Mouse (Mus musculus) neural tube, embryonic 14.5 days (tissue): ENCODE results near the gene Nfix. TPM values are rescaled to one million over a fixed set of nuclear protein-coding genes. Genes with fewer than 3 reads are reported as not detected.

ENCODE experiments used
- ATAC-seq: fragments of 200-750 bp; cut with Nextera tagmentation; 2 replicates; pipeline ENCODE4 v1.8.0; 2017; ENCODE audit warnings: low read depth, mild to moderate bottlenecking, moderate TSS enrichment, moderate library complexity
- H3K27ac ChIP-seq: fragments of 300-500 bp; sonication (generic); 2 replicates; pipeline ENCODE4 v1.5.1; 2014; ENCODE audit warnings: low read depth, mild to moderate bottlenecking, control low read depth, low read length, moderate library complexity, mixed read lengths
- H3K27me3 ChIP-seq: fragments of 300-500 bp; sonication (generic); 2 replicates; pipeline ENCODE4 v1.6.1; 2014; ENCODE audit warnings: low read length; ENCODE audit not compliant: control insufficient read depth, insufficient read depth
- H3K36me3 ChIP-seq: fragments of 300-500 bp; sonication (generic); 2 replicates; pipeline ENCODE4 v1.6.1; 2014; ENCODE audit warnings: low read length, mixed read lengths; ENCODE audit not compliant: control insufficient read depth, insufficient read depth
- H3K4me1 ChIP-seq: fragments of 300-500 bp; sonication (generic); 2 replicates; pipeline ENCODE4 v1.6.1; 2014; ENCODE audit warnings: low read length; ENCODE audit not compliant: control insufficient read depth, insufficient read depth
- H3K4me2 ChIP-seq: fragments of 300-500 bp; sonication (generic); 2 replicates; pipeline ENCODE4 v1.6.1; 2014; ENCODE audit warnings: mild to moderate bottlenecking, low read depth, low read length, control low read depth
- H3K4me3 ChIP-seq: fragments of 300-500 bp; sonication (generic); 2 replicates; pipeline ENCODE4 v1.5.1; 2014; ENCODE audit warnings: low read depth, low read length, control low read depth, mixed read lengths
- H3K9ac ChIP-seq: fragments of 300-500 bp; sonication (generic); replicated peaks from 2 replicates; pipeline ENCODE4 v1.6.1; 2014; ENCODE audit warnings: low read depth, mild to moderate bottlenecking, control low read depth, low read length, mixed read lengths
- H3K9me3 ChIP-seq: fragments of 300-500 bp; sonication (generic); 2 replicates; pipeline ENCODE4 v1.6.1; 2016; ENCODE audit warnings: low read length; ENCODE audit not compliant: control insufficient read depth
- WGBS: fragments of 180-500 bp; shearing (Covaris S2); extraction: QIAGEN DNeasy Blood & Tissue Kit; methylation state at CpG from one replicate; pipeline ENCODE4 v1.1.7; 2014; 5-methylcytosine and 5-hydroxymethylcytosine counted together
- polyA plus RNA-seq: library from polyadenylated mRNA; unstranded; fragments of >200 nt; fragmentation: Nextera tagmentation; extraction: Ambion mirVana; gene quantifications from 2 replicates; pipeline ENCODE4 v1.2.1, GENCODE M21; 2014

The Nfix gene
- polyA plus RNA-seq, 1 experiment from 2014 or later, result 91.5 TPM

GRCm38 (mm10) chr8:84793134-84793533, 7.0 kb downstream of the Nfix start:
- H3K9ac ChIP-seq, result no peak overlapping the region
- H3K4me1 ChIP-seq, result peaks cover 12% of the 10 kb centered on the region; the same call in 1 of the 2 replicates
- 87% methylated on average over 9 of the region's 9 CpGs for WGBS
- H3K36me3 ChIP-seq, result no peaks in the 10 kb centered on the region
- ATAC-seq, result no peak
- H3K27me3 ChIP-seq, result peaks cover 40% of the 10 kb centered on the region
- no peak overlapping the region for H3K4me2 ChIP-seq
- no peaks in the 10 kb centered on the region for H3K9me3 ChIP-seq
- peak overlapping the region; percentile 71 for H3K27ac ChIP-seq
- H3K4me3 ChIP-seq, result no peak overlapping the region

- Histone ChIP-seq H3K4me1 (peaks cover 12% of the 10 kb centered on the region; the same call in 1 of the 2 replicates), H3K4me2 (no peak overlapping the region), H3K27ac (peak overlapping the region; percentile 18; the same call in 1 of the 2 replicates), H3K9me3 (no peaks in the 10 kb centered on the region), H3K36me3 (no peaks in the 10 kb centered on the region), H3K4me3 (no peak overlapping the region), H3K9ac (no peak overlapping the region), H3K27me3 (peaks cover 41% of the 10 kb centered on the region)
- ATAC-seq, result no peak
- 77% methylated on average over 12 of the region's 12 CpGs for WGBS
These were observed 7.7 kb downstream of the Nfix start for GRCm38 (mm10) chr8:84792429-84792947.

- ATAC-seq, result no peak
- no peaks in the 10 kb centered on the region for H3K36me3 ChIP-seq
- H3K27ac ChIP-seq, result no peak overlapping the region
- peaks cover 40% of the 10 kb centered on the region for H3K27me3 ChIP-seq
- no peak overlapping the region for H3K9ac ChIP-seq
- H3K4me2 ChIP-seq, result no peak overlapping the region
- H3K4me1 ChIP-seq, result peaks cover 22% of the 10 kb centered on the region; the same call in 1 of the 2 replicates
- H3K4me3 ChIP-seq, result no peak overlapping the region
- no peaks in the 10 kb centered on the region for H3K9me3 ChIP-seq
- 75% methylated on average over 2 of the region's 2 CpGs for WGBS
These were observed 9.6 kb downstream of the Nfix start for GRCm38 (mm10) chr8:84790537-84790936.

GRCm38 (mm10) chr8:84789855-84790486, 10.2 kb downstream of the Nfix start:
- Histone ChIP-seq H3K4me2 (no peak overlapping the region), H3K9me3 (no peaks in the 10 kb centered on the region), H3K27ac (0 out of 2 replicates have a peak overlapping the region, but pooled peaks have one; percentile 11), H3K9ac (peak overlapping the region; percentile 25; the same call in 1 of the 2 replicates), H3K36me3 (no peaks in the 10 kb centered on the region), H3K4me3 (no peak overlapping the region), H3K27me3 (peaks cover 42% of the 10 kb centered on the region), H3K4me1 (peaks cover 18% of the 10 kb centered on the region; the same call in 1 of the 2 replicates)
- 71% methylated on average over 9 of the region's 9 CpGs for WGBS
- no peak for ATAC-seq

- Histone ChIP-seq H3K4me3 (no peak overlapping the region), H3K9ac (no peak overlapping the region), H3K36me3 (no peaks in the 10 kb centered on the region), H3K27ac (0 out of 2 replicates have a peak overlapping the region, but pooled peaks have one; percentile 11), H3K9me3 (no peaks in the 10 kb centered on the region), H3K4me2 (no peak overlapping the region), H3K4me1 (peaks cover 18% of the 10 kb centered on the region; the same call in 1 of the 2 replicates), H3K27me3 (peaks cover 45% of the 10 kb centered on the region)
- WGBS, result 52% methylated on average over 5 of the region's 5 CpGs
- ATAC-seq, result no peak
These were observed 10.8 kb downstream of the Nfix start for GRCm38 (mm10) chr8:84789345-84789744.

GRCm38 (mm10) chr8:84788896-84789295, 11.2 kb downstream of the Nfix start:
- 18% methylated on average over 11 of the region's 11 CpGs for WGBS
- H3K9ac ChIP-seq, result no peak overlapping the region

GRCm38 (mm10) chr8:84787523-84788302, 12.4 kb downstream of the Nfix start:
- Histone ChIP-seq H3K9ac (no peak overlapping the region), H3K27me3 (peaks cover 49% of the 10 kb centered on the region), H3K4me1 (peaks cover 20% of the 10 kb centered on the region; the same call in 1 of the 2 replicates), H3K4me2 (no peak overlapping the region), H3K27ac (no peak overlapping the region), H3K4me3 (no peak overlapping the region), H3K36me3 (no peaks in the 10 kb centered on the region), H3K9me3 (no peaks in the 10 kb centered on the region)
- no peak for ATAC-seq
- WGBS, result 11% methylated on average over 14 of the region's 14 CpGs

More at GRCm38 (mm10) chr8:84788896-84789295, 11.2 kb downstream of the Nfix start:
- Histone ChIP-seq H3K4me1 (peaks cover 20% of the 10 kb centered on the region; the same call in 1 of the 2 replicates), H3K36me3 (no peaks in the 10 kb centered on the region), H3K4me2 (no peak overlapping the region), H3K9me3 (no peaks in the 10 kb centered on the region), H3K27ac (no peak overlapping the region), H3K27me3 (peaks cover 45% of the 10 kb centered on the region), H3K4me3 (no peak overlapping the region)
- ATAC-seq, result no peak

GRCm38 (mm10) chr8:84786801-84787467, 13.2 kb downstream of the Nfix start:
- Histone ChIP-seq H3K4me2 (peak overlapping the region; percentile 5; the same call in 1 of the 2 replicates), H3K4me1 (peaks cover 20% of the 10 kb centered on the region; the same call in 1 of the 2 replicates), H3K9me3 (no peaks in the 10 kb centered on the region), H3K27ac (no peak overlapping the region), H3K27me3 (peaks cover 53% of the 10 kb centered on the region), H3K4me3 (no peak overlapping the region), H3K36me3 (no peaks in the 10 kb centered on the region), H3K9ac (no peak overlapping the region)
- 9% methylated on average over 11 of the region's 11 CpGs for WGBS
- ATAC-seq, result no peak
